ENCODE assay signal across 8 mouse cellular contexts in the genomic region with DNA sequence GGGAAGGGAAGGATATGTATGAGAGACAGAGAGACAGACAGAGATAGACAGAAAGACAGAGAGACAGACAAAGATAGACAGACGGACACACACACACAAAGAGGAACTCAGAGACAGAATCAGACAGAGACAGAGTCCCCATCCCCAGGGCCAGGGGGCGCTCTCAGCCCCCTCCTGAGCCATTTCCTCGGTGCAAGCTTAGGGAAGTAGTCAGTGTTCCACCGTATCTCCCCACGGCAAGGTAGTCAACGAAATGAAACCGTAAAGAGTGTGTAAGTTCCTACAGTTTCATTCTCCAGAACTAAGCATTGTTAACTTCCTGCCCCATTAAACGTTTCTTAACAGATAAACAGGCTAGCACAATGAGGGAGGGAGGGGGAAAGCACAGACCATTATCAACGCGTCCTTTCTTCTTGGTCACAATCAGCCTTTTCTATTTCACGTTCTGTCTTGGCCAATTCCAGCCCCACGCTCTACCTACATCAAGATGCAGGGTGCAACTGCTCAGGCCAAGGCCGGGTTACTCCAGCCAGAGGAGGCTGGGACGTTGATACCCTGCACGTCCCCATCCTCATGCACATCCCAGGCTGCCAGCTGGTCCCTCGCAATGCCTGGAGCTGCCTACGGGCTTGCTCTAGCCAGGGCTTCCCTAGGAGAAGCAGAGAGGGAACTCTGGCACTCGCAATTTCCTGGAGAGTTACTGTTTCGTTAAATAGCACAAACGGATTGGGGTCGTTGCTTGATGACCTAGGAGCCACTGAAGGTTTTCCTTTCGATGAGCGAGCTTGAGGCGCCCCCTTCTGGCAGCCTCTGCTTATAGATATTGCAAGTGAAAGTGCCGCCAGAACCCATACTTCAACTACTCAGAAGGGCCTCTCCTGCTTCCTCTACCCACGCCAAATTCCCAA. TPM values are rescaled to one million over a fixed set of nuclear protein-coding genes. Genes with fewer than 3 reads are reported as not detected.
A peak's percentile ranks its signal among the peaks of the same experiment; 100 is the strongest.
DNase-seq lines count a peak whose midpoint lies in the region; ATAC-seq and TF ChIP-seq lines count a peak whose summit lies in the region.

No protein-coding gene starts in this region.

- no peak overlapping the region for H3K27ac ChIP-seq in cortical plate, adult 2 months (ENCODE audit: insufficient read depth, low read length)

- H3K4me1 ChIP-seq in cortical plate, adult 2 months (ENCODE audit: control insufficient read depth, insufficient read depth, low read length): no peaks in the 10 kb centered on the region; the same call in 1 of the 2 replicates

- peak; percentile 84 to 94 for DNase-seq in adrenal gland, adult (ENCODE audit: inconsistent age in 2 of 2, low spot score in 1 of 2)
- peak; percentile 89 for DNase-seq in gastrocnemius, postnatal 10 days
- DNase-seq in induced T-regulatory cell, adult 2 months (ENCODE audit: low read depth): peak; percentile 95
- DNase-seq in left cerebral cortex, postnatal 10 days (ENCODE audit: extremely low spot score in 1 of 2, low spot score in 2 of 2): peak; percentile 67 to 83
- DNase-seq in right cerebral cortex, postnatal 10 days (ENCODE audit: low spot score in 2 of 2): peak; percentile 75 to 88
- peak; percentile 61 to 81 for DNase-seq in urinary bladder, postnatal 36 days (ENCODE audit: low spot score in 2 of 2)

- H3K4me3 ChIP-seq in cortical plate, adult 2 months (ENCODE audit: insufficient read depth, low read length): peak overlapping the region; percentile 53

- TF ChIP-seq POLR2A in cortical plate, adult 2 months (IDR thresholded peaks at IDR 0.05; ENCODE audit: extremely low read depth, insufficient read depth, low read length): 0 out of 2 replicates have a peak, but pooled peaks have one; percentile 17

- TF ChIP-seq CTCF in cortical plate, adult 2 months (IDR thresholded peaks at IDR 0.05; ENCODE audit: extremely low read depth, insufficient read depth, low read length): peak; percentile 62

- peak; percentile 91 for ATAC-seq in megakaryocyte progenitor cell, adult 5-6 weeks (replicated peaks; ENCODE audit: poor library complexity)

- intact Hi-C loops in left cerebral cortex, postnatal 10 days (cut with DNase I): loop anchor here (5.0 kb wide), 1 partner anchor 33 kb away; no protein-coding TSS in a partner anchor

RNA-seq across cellular contexts. Expression of a gene that starts 20.6 kb away (rescaled TPM):
- 4.7 and 5.1 TPM in 2 replicates for polyA plus RNA-seq in cortical plate, adult 2 months (2012; rRNA removed)
- 1 to 10 TPM; 3.8 to 4.7 TPM for total RNA-seq in gastrocnemius, postnatal 10 days (2021)
- 10 to 100 TPM; 10.1 to 10.4 TPM for total RNA-seq in left cerebral cortex, postnatal 10 days (2021)
- 8.8 and 9.3 TPM in 2 replicates for total RNA-seq in megakaryocyte progenitor cell, adult 5-6 weeks (2015)
- 7.2 and 9.2 TPM in 2 replicates for total RNA-seq in megakaryocyte progenitor cell, adult 5-6 weeks (2017)

RNA-seq across cellular contexts. Expression of a gene that starts 36.2 kb away (rescaled TPM):
- polyA plus RNA-seq in cortical plate, adult 2 months (2012; rRNA removed): 48.6 and 59.8 TPM in 2 replicates
- 1 to 10 TPM in 1 of 2 experiments, under 1 TPM in 1; 0.56 to 1.6 TPM for total RNA-seq in gastrocnemius, postnatal 10 days (2021)
- 10 to 100 TPM; 17.0 to 18.6 TPM for total RNA-seq in left cerebral cortex, postnatal 10 days (2021)
- total RNA-seq in megakaryocyte progenitor cell, adult 5-6 weeks (2015): not detected in 2 replicates
- 0.07 and 0.33 TPM in 2 replicates for total RNA-seq in megakaryocyte progenitor cell, adult 5-6 weeks (2017)

RNA-seq across cellular contexts. Expression of a gene that starts 36.3 kb away (rescaled TPM):
- polyA plus RNA-seq in cortical plate, adult 2 months (2012; rRNA removed): 75.4 and 76.2 TPM in 2 replicates
- 10 to 100 TPM; 27.0 to 27.4 TPM for total RNA-seq in gastrocnemius, postnatal 10 days (2021)
- total RNA-seq in left cerebral cortex, postnatal 10 days (2021): 10 to 100 TPM; 48.8 to 50.7 TPM
- 60.1 and 69.1 TPM in 2 replicates for total RNA-seq in megakaryocyte progenitor cell, adult 5-6 weeks (2015)
- 74.4 and 88.3 TPM in 2 replicates for total RNA-seq in megakaryocyte progenitor cell, adult 5-6 weeks (2017)

RNA-seq across cellular contexts. Expression of a gene that starts 53.5 kb away (rescaled TPM):
- polyA plus RNA-seq in cortical plate, adult 2 months (2012; rRNA removed): not detected in 2 replicates
- total RNA-seq in gastrocnemius, postnatal 10 days (2021): under 1 TPM; 0.54 to 0.63 TPM
- not detected for total RNA-seq in left cerebral cortex, postnatal 10 days (2021)
- not detected in 2 replicates for total RNA-seq in megakaryocyte progenitor cell, adult 5-6 weeks (2015)
- not detected in 2 replicates for total RNA-seq in megakaryocyte progenitor cell, adult 5-6 weeks (2017)

Comparison
In these comparisons a context has a peak if more than half of its experiments do, and no peak if none do; other contexts are left out.
1. RNA of a gene that starts 36.2 kb away (total RNA-seq): 17.0 to 18.6 TPM in left cerebral cortex, postnatal 10 days; 0.56 to 1.6 TPM in gastrocnemius, postnatal 10 days and 0.07 to 0.33 TPM in megakaryocyte progenitor cell, adult 5-6 weeks; every median in the first group is over 4 times any median in the second.
2. Peak in every context shown above with its lines, with median percentiles within 50 percentile points of each other: DNase-seq.